Mouse (Mus musculus) liver, embryonic 16.5 days (tissue): ENCODE data around the gene Guk1. TPM values are rescaled to one million over a fixed set of nuclear protein-coding genes. Genes with fewer than 3 reads are reported as not detected.

Experiments used
- ATAC-seq: fragments of 200-750 bp; cut with Nextera tagmentation; 2 replicates; pipeline ENCODE4 v1.8.0; 2017; ENCODE audit warnings: low read depth, mild to moderate bottlenecking, moderate number of reproducible peaks, moderate library complexity
- H3K27ac ChIP-seq: fragments of 300-500 bp; sonication (generic); 2 replicates; pipeline ENCODE4 v1.5.1; 2014; ENCODE audit warnings: mild to moderate bottlenecking, low read length
- H3K27me3 ChIP-seq: fragments of 300-500 bp; sonication (generic); 2 replicates; pipeline ENCODE4 v1.6.1; 2014; ENCODE audit warnings: low read depth, low read length, mixed read lengths; ENCODE audit not compliant: control insufficient read depth, insufficient read depth
- H3K36me3 ChIP-seq: fragments of 300-500 bp; sonication (generic); 2 replicates; pipeline ENCODE4 v1.6.1; 2014; ENCODE audit warnings: mild to moderate bottlenecking; ENCODE audit not compliant: control insufficient read depth, insufficient read depth
- H3K4me1 ChIP-seq: fragments of 300-500 bp; sonication (generic); 2 replicates; pipeline ENCODE4 v1.6.1; 2014; ENCODE audit warnings: low read depth, low read length, mixed read lengths; ENCODE audit not compliant: control insufficient read depth
- H3K4me2 ChIP-seq: fragments of 300-500 bp; sonication (generic); 2 replicates; pipeline ENCODE4 v1.6.1; 2014; ENCODE audit warnings: low read depth, low read length, mixed read lengths
- H3K4me3 ChIP-seq: fragments of 300-500 bp; sonication (generic); 2 replicates; pipeline ENCODE4 v1.5.1; 2014; ENCODE audit warnings: low read depth, mild to moderate bottlenecking, low read length
- H3K9ac ChIP-seq: fragments of 300-500 bp; sonication (generic); 2 replicates; pipeline ENCODE4 v1.6.1; 2014; ENCODE audit warnings: low read depth, low read length
- H3K9me3 ChIP-seq: fragments of 300-500 bp; sonication (generic); replicated peaks from 2 replicates; pipeline ENCODE4 v1.6.1; 2016; ENCODE audit warnings: low read length; ENCODE audit not compliant: control insufficient read depth
- WGBS: fragments of 180-500 bp; shearing (Covaris S2); extraction: QIAGEN DNeasy Blood & Tissue Kit; methylation state at CpG from one replicate; pipeline ENCODE4 v1.1.7; 2014; ENCODE audit not compliant: insufficient replicate concordance; 5-methylcytosine and 5-hydroxymethylcytosine counted together
- polyA plus RNA-seq: library from polyadenylated mRNA; unstranded; fragments of >200 nt; fragmentation: Nextera tagmentation; extraction: Ambion mirVana; gene quantifications from 2 replicates; pipeline ENCODE4 v1.2.1, GENCODE M21; 2015

Guk1 gene
- polyA plus RNA-seq, 1 experiment from 2014 or later, result 55.0 TPM

- under 1% methylated on average over 63 of the region's 63 CpGs for WGBS
- H3K4me2 ChIP-seq, result peak within 1 kb of the TSS; percentile 96
- H3K27me3 ChIP-seq, result no peaks in the 10 kb centered on the region
- peaks cover 23% of the 10 kb centered on the region for H3K4me1 ChIP-seq
- peak within 1 kb of the TSS; percentile 83 for H3K9ac ChIP-seq
- H3K36me3 ChIP-seq, result peaks cover 7% of the 10 kb centered on the region
- H3K27ac ChIP-seq, result peak within 1 kb of the TSS; percentile 88
- peak within 1 kb of the TSS; percentile 93 for H3K4me3 ChIP-seq
- no peaks in the 10 kb centered on the region for H3K9me3 ChIP-seq
- ATAC-seq, result peak; percentile 94
These were observed 10.3 kb upstream of the Guk1 start, which contains the start of gene Mrpl55 for GRCm38 (mm10) chr11:59202081-59202995. Gene Mrpl55 (plus strand): TSS chr11:59202486.

- Histone ChIP-seq H3K4me1 (peaks cover 22% of the 10 kb centered on the region), H3K36me3 (peaks cover 7% of the 10 kb centered on the region; the same call in 1 of the 2 replicates), H3K27me3 (no peaks in the 10 kb centered on the region), H3K27ac (peak overlapping the region; percentile 88), H3K4me2 (peak overlapping the region; percentile 96), H3K9ac (peak overlapping the region; percentile 83), H3K4me3 (peak overlapping the region; percentile 93), H3K9me3 (no peaks in the 10 kb centered on the region)
- 11% methylated on average over 16 of the region's 16 CpGs for WGBS
- no peak for ATAC-seq
These were observed 9.4 kb upstream of the Guk1 start for GRCm38 (mm10) chr11:59201216-59202002.

- Histone ChIP-seq H3K9me3 (no peaks in the 10 kb centered on the region), H3K4me2 (no peak overlapping the region), H3K27ac (no peak overlapping the region), H3K4me3 (no peak overlapping the region), H3K36me3 (no peaks in the 10 kb centered on the region), H3K4me1 (peaks cover 16% of the 10 kb centered on the region), H3K9ac (no peak overlapping the region), H3K27me3 (no peaks in the 10 kb centered on the region)
- no peak for ATAC-seq
These were observed 4.2 kb upstream of the Guk1 start for GRCm38 (mm10) chr11:59196230-59196629.

- under 1% methylated on average over 56 of the region's 59 CpGs for WGBS
- Histone ChIP-seq H3K4me3 (peak overlapping the region; percentile 85), H3K36me3 (0 out of 2 replicates have a peak, but pooled peaks cover under 1% of the 10 kb centered on the region), H3K4me1 (peaks cover 32% of the 10 kb centered on the region), H3K27me3 (no peaks in the 10 kb centered on the region), H3K27ac (peak overlapping the region; percentile 91), H3K9me3 (no peaks in the 10 kb centered on the region), H3K9ac (peak overlapping the region; percentile 81), H3K4me2 (peak overlapping the region; percentile 89)
- peak; percentile 94 for ATAC-seq
These were observed 567 bp downstream of the Guk1 start for GRCm38 (mm10) chr11:59191231-59192058.

- H3K4me2 ChIP-seq, result no peak overlapping the region
- H3K9ac ChIP-seq, result no peak overlapping the region
- WGBS, result 62% methylated on average over 6 of the region's 6 CpGs
- ATAC-seq, result no peak
- H3K4me3 ChIP-seq, result no peak overlapping the region
- no peaks in the 10 kb centered on the region for H3K9me3 ChIP-seq
- no peak overlapping the region for H3K27ac ChIP-seq
- peaks cover 45% of the 10 kb centered on the region for H3K4me1 ChIP-seq
- peaks cover 5% of the 10 kb centered on the region for H3K36me3 ChIP-seq
- no peaks in the 10 kb centered on the region for H3K27me3 ChIP-seq
These were observed 4.3 kb downstream of the Guk1 start for GRCm38 (mm10) chr11:59187706-59188105.

- WGBS, result 78% methylated on average over 5 of the region's 5 CpGs
- no peak overlapping the region for H3K27ac ChIP-seq
- H3K9ac ChIP-seq, result no peak overlapping the region
- no peak overlapping the region for H3K4me2 ChIP-seq
- H3K9me3 ChIP-seq, result no peaks in the 10 kb centered on the region
- peaks cover 34% of the 10 kb centered on the region for H3K4me1 ChIP-seq
- H3K4me3 ChIP-seq, result no peak overlapping the region
- no peak for ATAC-seq
- peaks cover 5% of the 10 kb centered on the region for H3K36me3 ChIP-seq
- H3K27me3 ChIP-seq, result no peaks in the 10 kb centered on the region
These were observed 6.5 kb downstream of the Guk1 start for GRCm38 (mm10) chr11:59185490-59185889.

GRCm38 (mm10) chr11:59183821-59184220 is 8.2 kb downstream of the Guk1 start:
- H3K4me2 ChIP-seq, result no peak overlapping the region
- peaks cover 13% of the 10 kb centered on the region for H3K27me3 ChIP-seq
- H3K9ac ChIP-seq, result peak overlapping the region; percentile 43
- H3K9me3 ChIP-seq, result no peaks in the 10 kb centered on the region
- H3K4me1 ChIP-seq, result peaks cover 25% of the 10 kb centered on the region
- peak overlapping the region; percentile 68 for H3K27ac ChIP-seq
- no peak overlapping the region for H3K4me3 ChIP-seq
- WGBS, result 13% methylated on average over 3 of the region's 3 CpGs
- ATAC-seq, result peak; percentile 75
- peaks cover 5% of the 10 kb centered on the region for H3K36me3 ChIP-seq

GRCm38 (mm10) chr11:59182864-59183331 is 9.1 kb downstream of the Guk1 start, which contains the start of gene Gjc2:
Gene Gjc2 (minus strand): TSS chr11:59183213.
- Histone ChIP-seq H3K9ac (peak within 1 kb of the TSS; percentile 43), H3K36me3 (peaks cover 5% of the 10 kb centered on the region), H3K4me1 (peaks cover 22% of the 10 kb centered on the region), H3K27ac (peak within 1 kb of the TSS; percentile 68), H3K27me3 (peaks cover 22% of the 10 kb centered on the region), H3K9me3 (no peaks in the 10 kb centered on the region), H3K4me3 (no peak within 1 kb of the TSS), H3K4me2 (no peak within 1 kb of the TSS)
- no peak for ATAC-seq
- WGBS, result 68% methylated on average over 3 of the region's 3 CpGs
